Mouse (Mus musculus) thymus, adult 2 months (tissue): ENCODE data around the gene Palm2. TPM values are rescaled to one million over a fixed set of nuclear protein-coding genes. Genes with fewer than 3 reads are reported as not detected.
A peak's percentile ranks its signal among the peaks of the same experiment; 100 is the strongest.

ENCODE experiments used
- DNase-seq: peaks from one replicate; pipeline ENCODE4 v3.0.0; 2021
- H3K27ac ChIP-seq: fragments of 200-500 bp; 2 replicates; pipeline ENCODE4 v1.5.1; 2012; ENCODE audit warnings: low read length, control low read depth; ENCODE audit not compliant: control insufficient read depth, insufficient read depth
- H3K27me3 ChIP-seq: fragments of 200-500 bp; 2 replicates; pipeline ENCODE4 v1.6.1; 2012; ENCODE audit warnings: mild to moderate bottlenecking, low read length, moderate library complexity, mixed read lengths; ENCODE audit not compliant: control insufficient read depth, insufficient read depth
- H3K36me3 ChIP-seq: fragments of 200-500 bp; 2 replicates; pipeline ENCODE4 v1.6.1; 2012; ENCODE audit warnings: mild to moderate bottlenecking, low read length, moderate library complexity; ENCODE audit not compliant: control insufficient read depth, insufficient read depth
- H3K4me1 ChIP-seq: fragments of 200-500 bp; replicated peaks from 2 replicates; pipeline ENCODE4 v1.6.1; 2012; ENCODE audit warnings: low read length; ENCODE audit not compliant: control insufficient read depth, insufficient read depth
- H3K4me3 ChIP-seq: fragments of 200-500 bp; 2 replicates; pipeline ENCODE4 v1.5.1; 2012; ENCODE audit warnings: mild to moderate bottlenecking, low read length, control low read depth, moderate library complexity; ENCODE audit not compliant: control insufficient read depth, insufficient read depth
- CTCF ChIP-seq: fragments of 200-500 bp; IDR thresholded peaks from 2 replicates; pipeline ENCODE4 v1.5.1; 2012; ENCODE audit warnings: mild to moderate bottlenecking, control low read depth, low read length, moderate library complexity, borderline replicate concordance; ENCODE audit not compliant: control insufficient read depth, poor library complexity, insufficient read depth; ENCODE audit errors: extremely low read depth
- POLR2A ChIP-seq: fragments of 200-500 bp; IDR thresholded peaks from 2 replicates; pipeline ENCODE4 v1.6.1; 2012; ENCODE audit warnings: mild to moderate bottlenecking, low read length, control low read depth, moderate library complexity; ENCODE audit not compliant: control insufficient read depth, poor library complexity, insufficient read depth; ENCODE audit errors: extremely low read depth
- WGBS: fragments of 180-500 bp; shearing (Covaris S2); methylation state at CpG from one replicate; pipeline ENCODE4 v1.1.7; 2018; 5-methylcytosine and 5-hydroxymethylcytosine counted together
- polyA plus RNA-seq: library from polyadenylated mRNA; depleted of rRNA; stranded (reverse); fragments of >200 nt; gene quantifications from 2 replicates; pipeline ENCODE4 v1.2.3, GENCODE M21; 2012

Palm2 gene
- polyA plus RNA-seq, 1 experiment, result 0.13 TPM

DNA sequence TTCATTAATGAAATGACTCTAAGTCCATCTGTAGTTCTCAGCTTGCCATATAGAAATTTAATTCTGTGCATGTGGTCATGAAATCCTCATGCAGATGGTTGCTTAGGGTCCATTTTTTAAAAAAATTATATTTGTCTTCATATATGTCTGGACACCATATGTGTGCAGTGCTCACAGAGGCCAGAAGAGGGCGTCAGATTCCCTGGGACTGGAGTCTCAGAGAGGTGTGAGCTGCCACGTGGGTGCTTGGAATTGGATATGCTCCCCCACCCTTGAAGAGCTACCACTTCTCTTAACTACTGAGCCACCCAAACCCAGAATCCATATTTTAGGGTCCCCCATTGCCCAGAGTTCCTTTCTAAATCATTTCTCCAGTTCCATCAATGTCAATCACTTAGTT is 131.8 kb downstream of the Palm2 start:
- 57% methylated on average over 2 of the region's 2 CpGs for WGBS
- Histone ChIP-seq H3K27ac (no peak overlapping the region), H3K4me3 (no peak overlapping the region), H3K27me3 (peaks cover 3% of the 10 kb centered on the region; the same call in 1 of the 2 replicates), H3K4me1 (no peaks in the 10 kb centered on the region), H3K36me3 (no peaks in the 10 kb centered on the region)
- no peak for TF ChIP-seq CTCF
- no peak for TF ChIP-seq POLR2A
- peak; percentile 10 for DNase-seq

DNA sequence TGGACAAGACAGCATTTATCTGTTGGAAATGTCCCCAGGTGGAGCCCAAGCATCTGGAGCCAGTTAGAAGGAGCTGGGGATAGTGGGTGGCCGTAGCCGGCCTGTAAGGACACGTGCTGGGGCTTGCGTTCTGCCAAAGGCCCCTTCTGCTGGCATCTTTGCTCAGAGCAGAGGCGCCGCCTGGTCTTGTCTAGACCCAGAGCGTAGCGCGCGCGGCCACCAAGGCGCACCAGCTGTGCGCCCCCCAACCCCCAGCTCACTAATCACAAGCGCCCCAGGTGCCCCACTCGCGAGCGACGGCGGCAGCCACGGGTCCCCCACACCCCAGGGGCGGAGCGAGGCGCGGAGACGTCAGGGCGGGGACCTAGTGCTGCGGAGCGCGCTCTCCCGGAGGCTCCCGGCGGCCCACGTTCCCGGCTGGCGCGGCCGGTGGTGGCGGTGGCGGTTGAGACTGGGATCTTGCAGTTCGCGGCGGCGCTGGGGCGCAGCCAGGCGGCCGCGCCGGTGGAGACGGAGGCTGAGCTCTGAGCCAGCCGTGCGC is 133.7 kb downstream of the Palm2 start, which contains the start of gene Pakap:
Gene Pakap, plus strand, starts transcription at position 514 of the 541 bp plus-strand sequence.
- WGBS, result 4% methylated on average over 49 of the region's 51 CpGs
- H3K27ac ChIP-seq, result no peak within 1 kb of the TSS
- TF ChIP-seq CTCF, result no peak
- H3K4me3 ChIP-seq, result no peak within 1 kb of the TSS
- H3K4me1 ChIP-seq, result no peaks in the 10 kb centered on the region
- peaks cover 3% of the 10 kb centered on the region; the same call in 1 of the 2 replicates for H3K27me3 ChIP-seq
- no peaks in the 10 kb centered on the region for H3K36me3 ChIP-seq
- peak; percentile 3 for DNase-seq

DNA sequence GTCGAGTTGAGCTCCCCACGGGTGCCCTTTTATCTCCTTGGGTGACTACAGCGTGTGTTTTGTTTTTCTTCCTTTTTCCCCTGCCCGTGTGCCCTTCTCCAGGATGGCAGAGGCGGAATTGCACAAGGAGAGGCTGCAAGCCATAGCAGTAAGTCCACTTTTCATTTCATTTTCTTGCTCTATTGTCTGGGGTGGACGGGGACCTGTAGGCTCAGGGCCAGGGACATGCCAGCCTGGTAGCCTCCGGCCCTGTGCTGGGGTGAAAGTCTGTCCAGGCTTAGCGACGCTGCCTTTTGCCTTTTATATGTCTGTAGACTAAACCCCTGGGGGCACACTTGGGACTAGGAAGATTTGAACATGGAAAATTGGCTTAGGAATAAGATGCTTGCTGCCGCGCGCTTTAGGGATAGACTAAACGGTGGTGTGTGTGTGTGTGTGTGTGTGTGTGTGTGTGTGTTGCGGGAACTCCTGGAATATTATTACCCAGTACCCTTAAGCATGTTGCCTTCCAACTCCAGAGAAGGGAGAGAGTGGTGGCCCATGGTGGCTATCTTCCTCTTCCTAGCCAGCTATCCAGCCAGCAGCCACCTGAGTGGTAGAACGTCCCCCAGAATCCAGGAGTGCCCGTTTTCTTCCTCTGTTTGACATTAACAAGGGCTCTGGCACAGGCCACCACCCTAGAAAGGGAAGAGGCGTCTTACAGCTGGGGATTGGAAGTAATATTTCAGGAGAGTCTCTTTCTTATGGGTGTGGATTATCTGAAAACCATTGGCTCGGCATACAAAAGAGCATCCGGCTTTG is 134.4 kb downstream of the Palm2 start:
- Histone ChIP-seq H3K4me1 (no peaks in the 10 kb centered on the region), H3K4me3 (no peak overlapping the region), H3K27me3 (peaks cover 3% of the 10 kb centered on the region; the same call in 1 of the 2 replicates), H3K36me3 (no peaks in the 10 kb centered on the region), H3K27ac (no peak overlapping the region)
- TF ChIP-seq CTCF (no peak), POLR2A (no peak)
- 62% methylated on average over 19 of the region's 19 CpGs for WGBS
- DNase-seq, result no peak

DNA sequence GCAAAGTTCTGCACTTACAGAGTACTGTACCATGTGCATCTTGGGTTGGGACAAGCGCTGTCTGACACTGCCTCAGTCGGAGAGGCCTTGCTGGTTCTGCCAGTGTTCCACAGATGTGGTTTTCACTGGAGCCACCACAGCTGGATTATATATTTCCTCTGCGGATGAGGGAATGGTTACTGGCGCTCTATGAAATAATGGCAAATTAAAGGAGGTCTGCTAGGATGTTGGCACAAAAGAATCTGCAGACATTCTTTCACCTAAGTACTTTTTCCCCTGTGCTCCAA is 135.0 kb downstream of the Palm2 start:
- TF ChIP-seq POLR2A (no peak), CTCF (no peak)
- no peak overlapping the region for H3K27ac ChIP-seq
- no peaks in the 10 kb centered on the region for H3K36me3 ChIP-seq
- 94% methylated on average over 4 of the region's 4 CpGs for WGBS
- H3K4me1 ChIP-seq, result no peaks in the 10 kb centered on the region
- DNase-seq, result no peak
- H3K4me3 ChIP-seq, result no peak overlapping the region
- H3K27me3 ChIP-seq, result peaks cover 3% of the 10 kb centered on the region; the same call in 1 of the 2 replicates

DNA sequence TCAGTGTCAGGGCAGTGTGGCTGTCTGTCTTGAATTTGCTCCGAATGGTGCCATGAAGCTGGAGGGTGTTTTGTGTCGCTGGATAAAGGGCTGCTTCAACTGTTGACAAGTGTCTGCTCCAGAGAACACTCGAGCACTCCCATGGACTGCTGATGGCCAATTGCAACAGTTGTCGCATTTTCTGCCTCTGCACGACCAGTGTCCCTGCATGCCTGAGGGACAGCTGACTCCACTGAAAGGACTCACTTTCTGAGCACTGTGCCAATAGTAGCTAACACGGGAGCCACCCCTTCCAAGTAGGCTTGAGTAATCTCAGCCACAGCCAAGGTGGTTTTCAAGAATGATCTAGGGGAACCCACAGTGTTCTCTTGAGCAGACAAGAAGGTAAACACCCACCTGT is 135.7 kb downstream of the Palm2 start:
- Histone ChIP-seq H3K4me3 (no peak overlapping the region), H3K36me3 (no peaks in the 10 kb centered on the region), H3K27me3 (peaks cover 3% of the 10 kb centered on the region; the same call in 1 of the 2 replicates), H3K27ac (no peak overlapping the region), H3K4me1 (no peaks in the 10 kb centered on the region)
- TF ChIP-seq POLR2A (no peak), CTCF (no peak)
- 83% methylated on average over 6 of the region's 6 CpGs for WGBS
- no peak for DNase-seq

DNA sequence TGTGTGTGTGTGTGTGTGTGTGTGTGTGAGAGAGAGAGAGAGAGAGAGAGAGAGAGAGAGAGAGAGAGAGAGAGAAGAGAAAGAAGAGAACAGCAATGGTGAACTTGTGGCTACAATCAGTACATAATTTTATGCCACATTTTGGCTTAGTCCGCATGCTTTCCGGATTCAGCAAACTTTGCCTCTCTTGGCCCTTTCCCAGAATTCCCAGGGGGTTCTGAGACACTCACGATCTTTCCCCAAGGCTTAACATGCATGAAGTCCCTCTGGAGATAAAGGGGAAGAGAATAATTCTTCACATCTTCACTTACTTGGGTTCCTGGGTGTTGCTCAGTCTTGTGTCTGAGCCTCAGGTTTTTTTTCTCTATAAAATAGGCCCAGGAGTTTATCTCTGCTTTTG is 136.2 kb downstream of the Palm2 start:
- WGBS, result 86% methylated on average over 3 of the region's 3 CpGs
- no peak overlapping the region for H3K4me3 ChIP-seq
- no peaks in the 10 kb centered on the region for H3K36me3 ChIP-seq
- TF ChIP-seq POLR2A, result no peak
- no peak for TF ChIP-seq CTCF
- no peak for DNase-seq
- no peaks in the 10 kb centered on the region for H3K4me1 ChIP-seq
- peaks cover 3% of the 10 kb centered on the region; the same call in 1 of the 2 replicates for H3K27me3 ChIP-seq
- no peak overlapping the region for H3K27ac ChIP-seq

DNA sequence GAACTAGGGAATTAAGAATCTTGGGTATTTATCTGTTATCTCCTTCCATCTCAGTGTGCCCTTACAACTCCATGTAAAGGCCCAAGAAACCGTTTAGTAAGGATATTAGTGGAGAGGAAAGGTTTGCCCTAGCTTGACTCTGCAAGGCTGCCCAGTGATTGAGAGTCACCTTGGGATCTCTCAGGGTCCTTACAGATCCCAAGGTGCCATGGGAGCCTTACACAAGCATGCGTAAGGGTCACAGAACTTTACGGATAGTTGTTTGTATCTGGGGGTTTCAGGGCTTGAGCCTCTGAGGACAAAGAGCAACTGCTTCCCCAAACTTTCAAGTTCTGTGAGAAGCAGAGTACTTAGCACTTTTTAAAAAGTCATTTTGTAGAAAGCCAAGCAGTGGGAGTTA is 140.1 kb downstream of the Palm2 start:
- 94% methylated on average over 3 of the region's 3 CpGs for WGBS
- no peaks in the 10 kb centered on the region for H3K36me3 ChIP-seq
- no peak for DNase-seq
- H3K4me3 ChIP-seq, result no peak overlapping the region
- H3K27ac ChIP-seq, result no peak overlapping the region
- H3K27me3 ChIP-seq, result no peaks in the 10 kb centered on the region
- H3K4me1 ChIP-seq, result no peaks in the 10 kb centered on the region
- no peak for TF ChIP-seq POLR2A
